Mouse (Mus musculus): ENCODE results near the gene Ptgis. TPM values are rescaled to one million over a fixed set of nuclear protein-coding genes. Genes with fewer than 3 reads are reported as not detected.
"Not testable (repeated sequence)": the region's sequence is repeated elsewhere in the genome, so short reads cannot be mapped to it uniquely, and the experiment has no call there.

The Ptgis gene
- polyA plus RNA-seq, 1 experiment from 2014 or later, result 5.8 TPM

GRCm38 (mm10) chr2:167219154-167219775 is 21.1 kb downstream of the Ptgis start:
- WGBS, result 50% methylated on average over 8 of the region's 8 CpGs
- H3K4me3 ChIP-seq, result no peak overlapping the region
- H3K4me2 ChIP-seq, result peak overlapping the region; percentile 35
- H3K4me1 ChIP-seq (replicated peaks), result peaks cover 2% of the 10 kb centered on the region; the same call in 1 of the 2 replicates
- H3K27me3 ChIP-seq, result no peaks in the 10 kb centered on the region
- H3K9me3 ChIP-seq, result no peaks in the 10 kb centered on the region
- H3K27ac ChIP-seq, result no peak overlapping the region
- ATAC-seq (ENCODE audit: low FRiP score), result peak; percentile 77
- peak overlapping the region; percentile 53; the same call in 1 of the 2 replicates for H3K9ac ChIP-seq
- no peaks in the 10 kb centered on the region for H3K36me3 ChIP-seq

GRCm38 (mm10) chr2:167213666-167214065 is 26.7 kb downstream of the Ptgis start:
- Histone ChIP-seq H3K9ac (no peak overlapping the region), H3K4me2 (no peak overlapping the region), H3K4me1 (replicated peaks) (no peaks in the 10 kb centered on the region), H3K27ac (no peak overlapping the region), H3K27me3 (no peaks in the 10 kb centered on the region), H3K4me3 (no peak overlapping the region), H3K36me3 (no peaks in the 10 kb centered on the region), H3K9me3 (no peaks in the 10 kb centered on the region)
- WGBS, result 97% methylated on average over 12 of the region's 12 CpGs
- no peak for ATAC-seq (ENCODE audit: low FRiP score)

GRCm38 (mm10) chr2:167213076-167213475 is 27.3 kb downstream of the Ptgis start:
- WGBS, result 85% methylated on average over 3 of the region's 3 CpGs
- Histone ChIP-seq H3K4me2 (no peak overlapping the region), H3K9ac (no peak overlapping the region), H3K4me1 (replicated peaks) (no peaks in the 10 kb centered on the region), H3K27me3 (no peaks in the 10 kb centered on the region), H3K9me3 (no peaks in the 10 kb centered on the region), H3K27ac (no peak overlapping the region), H3K4me3 (no peak overlapping the region), H3K36me3 (no peaks in the 10 kb centered on the region)
- no peak for ATAC-seq (ENCODE audit: low FRiP score)

- H3K4me1 ChIP-seq (replicated peaks), result no peaks in the 10 kb centered on the region
- H3K4me2 ChIP-seq, result no peak overlapping the region
- no peak for ATAC-seq (ENCODE audit: low FRiP score)
- H3K27me3 ChIP-seq, result no peaks in the 10 kb centered on the region
- no peaks in the 10 kb centered on the region for H3K36me3 ChIP-seq
- H3K9me3 ChIP-seq, result no peaks in the 10 kb centered on the region
- WGBS, result 94% methylated on average over 6 of the region's 6 CpGs
- no peak overlapping the region for H3K27ac ChIP-seq
- no peak overlapping the region for H3K4me3 ChIP-seq
- H3K9ac ChIP-seq, result no peak overlapping the region
Observed at GRCm38 (mm10) chr2:167212551-167212950, 27.9 kb downstream of the Ptgis start.

GRCm38 (mm10) chr2:167212089-167212488 is 28.3 kb downstream of the Ptgis start:
- no peak overlapping the region for H3K4me3 ChIP-seq
- H3K9ac ChIP-seq, result no peak overlapping the region
- H3K27me3 ChIP-seq, result no peaks in the 10 kb centered on the region
- no peak overlapping the region for H3K27ac ChIP-seq
- H3K4me2 ChIP-seq, result no peak overlapping the region
- 89% methylated on average over 3 of the region's 3 CpGs for WGBS
- no peaks in the 10 kb centered on the region for H3K4me1 ChIP-seq (replicated peaks)
- no peaks in the 10 kb centered on the region for H3K36me3 ChIP-seq
- no peak for ATAC-seq (ENCODE audit: low FRiP score)
- no peaks in the 10 kb centered on the region for H3K9me3 ChIP-seq

GRCm38 (mm10) chr2:167209900-167210299 is 30.5 kb downstream of the Ptgis start:
- Histone ChIP-seq H3K4me1 (replicated peaks) (no peaks in the 10 kb centered on the region), H3K27me3 (no peaks in the 10 kb centered on the region), H3K4me3 (no peak overlapping the region), H3K27ac (no peak overlapping the region), H3K4me2 (no peak overlapping the region), H3K36me3 (no peaks in the 10 kb centered on the region), H3K9ac (no peak overlapping the region), H3K9me3 (no peaks in the 10 kb centered on the region)
- WGBS, result 75% methylated on average over 9 of the region's 9 CpGs
- ATAC-seq (ENCODE audit: low FRiP score), result no peak

GRCm38 (mm10) chr2:167208984-167209383 is 31.4 kb downstream of the Ptgis start:
- Histone ChIP-seq H3K27ac (no peak overlapping the region), H3K4me1 (replicated peaks) (no peaks in the 10 kb centered on the region), H3K9ac (no peak overlapping the region), H3K9me3 (no peaks in the 10 kb centered on the region), H3K36me3 (no peaks in the 10 kb centered on the region), H3K4me2 (no peak overlapping the region), H3K4me3 (no peak overlapping the region), H3K27me3 (no peaks in the 10 kb centered on the region)
- 82% methylated on average over 3 of the region's 3 CpGs for WGBS
- ATAC-seq (ENCODE audit: low FRiP score), result no peak

- WGBS, result 93% methylated on average over 18 of the region's 18 CpGs
- Histone ChIP-seq H3K4me1 (replicated peaks) (peaks cover 22% of the 10 kb centered on the region), H3K36me3 (no peaks in the 10 kb centered on the region), H3K9ac (no peak overlapping the region), H3K4me2 (no peak overlapping the region), H3K27ac (no peak overlapping the region), H3K9me3 (no peaks in the 10 kb centered on the region), H3K4me3 (no peak overlapping the region), H3K27me3 (no peaks in the 10 kb centered on the region)
- no peak for ATAC-seq (ENCODE audit: low FRiP score)
Observed at GRCm38 (mm10) chr2:167205918-167206629, 34.3 kb downstream of the Ptgis start.

- H3K9me3 ChIP-seq; ATAC-seq (ENCODE audit: low FRiP score); H3K36me3 ChIP-seq; H3K4me3 ChIP-seq; H3K4me2 ChIP-seq; H3K9ac ChIP-seq; H3K27me3 ChIP-seq; H3K27ac ChIP-seq: not testable (repeated sequence)
- H3K4me1 ChIP-seq (replicated peaks), result peaks cover 25% of the 10 kb centered on the region
- 87% methylated on average over 5 of the region's 5 CpGs for WGBS
Observed at GRCm38 (mm10) chr2:167204686-167205085, 35.7 kb downstream of the Ptgis start.

GRCm38 (mm10) chr2:167203505-167204166 is 36.8 kb downstream of the Ptgis start:
- Histone ChIP-seq H3K9ac (no peak overlapping the region), H3K4me2 (no peak overlapping the region), H3K36me3 (no peaks in the 10 kb centered on the region), H3K27me3 (no peaks in the 10 kb centered on the region), H3K9me3 (no peaks in the 10 kb centered on the region), H3K4me1 (replicated peaks) (peaks cover 31% of the 10 kb centered on the region), H3K4me3 (no peak overlapping the region), H3K27ac (no peak overlapping the region)
- ATAC-seq (ENCODE audit: low FRiP score), result no peak
- WGBS, result 79% methylated on average over 7 of the region's 7 CpGs

- peak; percentile 67 for ATAC-seq (ENCODE audit: low FRiP score)
- Histone ChIP-seq H3K4me3 (no peak overlapping the region), H3K36me3 (no peaks in the 10 kb centered on the region), H3K9me3 (no peaks in the 10 kb centered on the region), H3K4me2 (peak overlapping the region; percentile 43), H3K9ac (peak overlapping the region; percentile 40; the same call in 1 of the 2 replicates), H3K27me3 (no peaks in the 10 kb centered on the region), H3K4me1 (replicated peaks) (peaks cover 33% of the 10 kb centered on the region), H3K27ac (peak overlapping the region; percentile 89)
- WGBS, result 27% methylated on average over 16 of the region's 16 CpGs
Observed at GRCm38 (mm10) chr2:167201463-167202291, 38.7 kb downstream of the Ptgis start.
